Mouse (Mus musculus): ENCODE data around the gene Rpl26. TPM values are rescaled to one million over a fixed set of nuclear protein-coding genes. Genes with fewer than 3 reads are reported as not detected.

Rpl26 gene
- polyA plus RNA-seq, 1 experiment: 4,511 TPM

GRCm38 (mm10) chr11:68899815-68900214 lies 1.6 kb upstream of the Rpl26 start:
- Histone ChIP-seq H3K9ac (ENCODE audit: low read depth, poor library complexity, severe bottlenecking) (no peak overlapping the region), H3K4me3 (ENCODE audit: low read depth, low read length) (no peak overlapping the region), H3K27ac (ENCODE audit: insufficient read depth, low read length) (no peak overlapping the region), H3K4me1 (ENCODE audit: control insufficient read depth, insufficient read depth, low read length) (no peaks in the 10 kb centered on the region), H3K27me3 (ENCODE audit: control insufficient read depth, insufficient read depth, low read length, poor library complexity, severe bottlenecking) (no peaks in the 10 kb centered on the region), H3K36me3 (ENCODE audit: control insufficient read depth, insufficient read depth, low read length, poor library complexity, severe bottlenecking) (peaks cover 30% of the 10 kb centered on the region), H3K9me3 (replicated peaks; ENCODE audit: control insufficient read depth, insufficient read depth, low read length, poor library complexity, severe bottlenecking) (no peaks in the 10 kb centered on the region)
- TF ChIP-seq EP300 (IDR thresholded peaks at IDR 0.05; ENCODE audit: insufficient read depth, low read depth, low read length) (no peak), CTCF (IDR thresholded peaks at IDR 0.05; ENCODE audit: low read depth, low read length) (no peak), POLR2A (IDR thresholded peaks at IDR 0.05; ENCODE audit: insufficient read depth, low read length) (no peak)

GRCm38 (mm10) chr11:68900519-68901350 lies 648 bp upstream of the Rpl26 start:
- no peaks in the 10 kb centered on the region for H3K4me1 ChIP-seq (ENCODE audit: control insufficient read depth, insufficient read depth, low read length)
- H3K9ac ChIP-seq (ENCODE audit: low read depth, poor library complexity, severe bottlenecking): peak overlapping the region; percentile 53
- peaks cover 40% of the 10 kb centered on the region for H3K36me3 ChIP-seq (ENCODE audit: control insufficient read depth, insufficient read depth, low read length, poor library complexity, severe bottlenecking)
- H3K27me3 ChIP-seq (ENCODE audit: control insufficient read depth, insufficient read depth, low read length, poor library complexity, severe bottlenecking): no peaks in the 10 kb centered on the region
- H3K27ac ChIP-seq (ENCODE audit: insufficient read depth, low read length): no peak overlapping the region
- TF ChIP-seq CTCF (IDR thresholded peaks at IDR 0.05; ENCODE audit: low read depth, low read length) (no peak), EP300 (IDR thresholded peaks at IDR 0.05; ENCODE audit: insufficient read depth, low read depth, low read length) (no peak)
- H3K4me3 ChIP-seq (ENCODE audit: low read depth, low read length): peak overlapping the region; percentile 57
- no peaks in the 10 kb centered on the region for H3K9me3 ChIP-seq (replicated peaks; ENCODE audit: control insufficient read depth, insufficient read depth, low read length, poor library complexity, severe bottlenecking)

- Histone ChIP-seq H3K36me3 (ENCODE audit: control insufficient read depth, insufficient read depth, low read length, poor library complexity, severe bottlenecking) (peaks cover 50% of the 10 kb centered on the region), H3K27ac (ENCODE audit: insufficient read depth, low read length) (peak overlapping the region; percentile 68), H3K9ac (ENCODE audit: low read depth, poor library complexity, severe bottlenecking) (peak overlapping the region; percentile 96), H3K4me1 (ENCODE audit: control insufficient read depth, insufficient read depth, low read length) (no peaks in the 10 kb centered on the region), H3K9me3 (replicated peaks; ENCODE audit: control insufficient read depth, insufficient read depth, low read length, poor library complexity, severe bottlenecking) (no peaks in the 10 kb centered on the region), H3K27me3 (ENCODE audit: control insufficient read depth, insufficient read depth, low read length, poor library complexity, severe bottlenecking) (no peaks in the 10 kb centered on the region), H3K4me3 (ENCODE audit: low read depth, low read length) (peak overlapping the region; percentile 95)
- TF ChIP-seq CTCF (IDR thresholded peaks at IDR 0.05; ENCODE audit: low read depth, low read length): no peak
- no peak for TF ChIP-seq EP300 (IDR thresholded peaks at IDR 0.05; ENCODE audit: insufficient read depth, low read depth, low read length)
Measured at GRCm38 (mm10) chr11:68902047-68902364, 623 bp downstream of the Rpl26 start.

GRCm38 (mm10) chr11:68902367-68902766 lies 984 bp downstream of the Rpl26 start:
- no peaks in the 10 kb centered on the region for H3K9me3 ChIP-seq (replicated peaks; ENCODE audit: control insufficient read depth, insufficient read depth, low read length, poor library complexity, severe bottlenecking)
- H3K36me3 ChIP-seq (ENCODE audit: control insufficient read depth, insufficient read depth, low read length, poor library complexity, severe bottlenecking): peaks cover 52% of the 10 kb centered on the region
- H3K4me1 ChIP-seq (ENCODE audit: control insufficient read depth, insufficient read depth, low read length): no peaks in the 10 kb centered on the region
- H3K27ac ChIP-seq (ENCODE audit: insufficient read depth, low read length): peak overlapping the region; percentile 68
- H3K27me3 ChIP-seq (ENCODE audit: control insufficient read depth, insufficient read depth, low read length, poor library complexity, severe bottlenecking): no peaks in the 10 kb centered on the region
- H3K4me3 ChIP-seq (ENCODE audit: low read depth, low read length): peak overlapping the region; percentile 95
- TF ChIP-seq CTCF (IDR thresholded peaks at IDR 0.05; ENCODE audit: low read depth, low read length): no peak
- TF ChIP-seq EP300 (IDR thresholded peaks at IDR 0.05; ENCODE audit: insufficient read depth, low read depth, low read length): no peak
- no peak for TF ChIP-seq POLR2A (IDR thresholded peaks at IDR 0.05; ENCODE audit: insufficient read depth, low read length)
- H3K9ac ChIP-seq (ENCODE audit: low read depth, poor library complexity, severe bottlenecking): peak overlapping the region; percentile 96

- peak overlapping the region; percentile 68 for H3K27ac ChIP-seq (ENCODE audit: insufficient read depth, low read length)
- H3K36me3 ChIP-seq (ENCODE audit: control insufficient read depth, insufficient read depth, low read length, poor library complexity, severe bottlenecking): peaks cover 52% of the 10 kb centered on the region
- H3K4me1 ChIP-seq (ENCODE audit: control insufficient read depth, insufficient read depth, low read length): no peaks in the 10 kb centered on the region
- no peak for TF ChIP-seq EP300 (IDR thresholded peaks at IDR 0.05; ENCODE audit: insufficient read depth, low read depth, low read length)
- TF ChIP-seq POLR2A (IDR thresholded peaks at IDR 0.05; ENCODE audit: insufficient read depth, low read length): no peak
- no peak for TF ChIP-seq CTCF (IDR thresholded peaks at IDR 0.05; ENCODE audit: low read depth, low read length)
- H3K9ac ChIP-seq (ENCODE audit: low read depth, poor library complexity, severe bottlenecking): peak overlapping the region; percentile 96
- H3K9me3 ChIP-seq (replicated peaks; ENCODE audit: control insufficient read depth, insufficient read depth, low read length, poor library complexity, severe bottlenecking): no peaks in the 10 kb centered on the region
- no peaks in the 10 kb centered on the region for H3K27me3 ChIP-seq (ENCODE audit: control insufficient read depth, insufficient read depth, low read length, poor library complexity, severe bottlenecking)
- H3K4me3 ChIP-seq (ENCODE audit: low read depth, low read length): peak overlapping the region; percentile 62
Measured at GRCm38 (mm10) chr11:68902823-68903222, 1.4 kb downstream of the Rpl26 start.

- H3K4me1 ChIP-seq (ENCODE audit: control insufficient read depth, insufficient read depth, low read length): no peaks in the 10 kb centered on the region
- H3K9ac ChIP-seq (ENCODE audit: low read depth, poor library complexity, severe bottlenecking): peak overlapping the region; percentile 96
- H3K9me3 ChIP-seq (replicated peaks; ENCODE audit: control insufficient read depth, insufficient read depth, low read length, poor library complexity, severe bottlenecking): no peaks in the 10 kb centered on the region
- peak overlapping the region; percentile 57 for H3K27ac ChIP-seq (ENCODE audit: insufficient read depth, low read length)
- H3K4me3 ChIP-seq (ENCODE audit: low read depth, low read length): peak overlapping the region; percentile 14; the same call in 1 of the 2 replicates
- peaks cover 52% of the 10 kb centered on the region for H3K36me3 ChIP-seq (ENCODE audit: control insufficient read depth, insufficient read depth, low read length, poor library complexity, severe bottlenecking)
- TF ChIP-seq EP300 (IDR thresholded peaks at IDR 0.05; ENCODE audit: insufficient read depth, low read depth, low read length): no peak
- TF ChIP-seq CTCF (IDR thresholded peaks at IDR 0.05; ENCODE audit: low read depth, low read length): no peak
- no peak for TF ChIP-seq POLR2A (IDR thresholded peaks at IDR 0.05; ENCODE audit: insufficient read depth, low read length)
- H3K27me3 ChIP-seq (ENCODE audit: control insufficient read depth, insufficient read depth, low read length, poor library complexity, severe bottlenecking): no peaks in the 10 kb centered on the region
Measured at GRCm38 (mm10) chr11:68903775-68904174, 2.4 kb downstream of the Rpl26 start.
